Mouse (Mus musculus) layer of hippocampus, adult 11-12 months (tissue): Measurements from ENCODE around the gene Abhd18.

ENCODE experiments used
- DNase-seq: peaks from one replicate; pipeline ENCODE4 v3.0.0; 2022; ENCODE audit warnings: low spot score

Abhd18 gene

DNA sequence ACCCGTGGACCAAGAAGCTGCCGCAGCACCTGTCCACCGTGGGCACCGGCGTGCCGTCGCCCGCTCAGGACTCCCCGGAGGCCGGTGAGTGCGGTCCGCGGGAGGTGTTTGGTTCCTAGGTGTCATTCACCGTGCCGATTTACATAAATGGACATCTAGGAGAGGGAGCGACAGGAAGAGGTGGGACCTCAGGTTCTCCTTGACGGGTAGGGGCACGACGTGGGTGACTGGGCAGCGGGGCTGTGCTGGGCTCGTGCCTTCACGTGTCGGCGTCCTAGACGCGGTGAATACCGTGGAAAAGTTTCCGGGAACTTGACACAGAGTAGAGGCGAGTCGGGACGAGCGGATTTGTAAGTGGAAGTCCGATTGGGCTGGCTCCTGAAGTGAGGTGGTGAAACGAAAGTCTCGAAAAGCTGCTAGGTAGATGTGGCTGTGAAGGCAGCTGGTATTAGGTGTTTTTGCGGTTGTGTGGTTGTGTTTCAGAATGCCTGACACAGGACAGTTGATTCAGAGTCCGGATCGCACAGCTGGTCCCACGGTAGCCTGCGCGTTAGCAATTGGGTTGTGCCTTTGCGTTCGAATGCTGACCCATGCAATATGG is 103.9 kb downstream of the Abhd18 start:
- peak; percentile 21 for DNase-seq

GRCm38 (mm10) chr3:40951365-40951764 is 104.6 kb downstream of the Abhd18 start:
- no peak for DNase-seq

- no peak for DNase-seq
Observed at GRCm38 (mm10) chr3:40952606-40953005, 105.8 kb downstream of the Abhd18 start.

DNA sequence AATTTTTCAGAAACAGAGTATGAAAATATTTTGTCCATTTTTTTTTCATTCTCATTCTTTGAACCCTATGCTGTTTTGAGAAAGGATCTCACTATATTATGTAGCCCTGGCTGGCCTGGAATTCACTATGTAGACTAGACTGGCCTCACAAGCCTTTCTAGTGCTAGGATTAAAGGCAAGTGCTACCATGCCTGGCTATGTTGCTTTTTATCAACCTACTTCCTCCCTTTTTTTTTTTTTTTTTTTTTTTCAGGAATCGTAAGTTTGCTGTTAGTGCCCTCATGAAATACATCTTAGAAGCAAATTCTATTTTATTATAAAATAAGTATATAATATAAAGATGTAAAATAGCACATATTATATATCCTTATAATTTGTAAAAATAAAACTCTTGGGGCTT is 108.0 kb downstream of the Abhd18 start:
- DNase-seq = no peak

- DNase-seq = no peak
Observed at GRCm38 (mm10) chr3:40958831-40959230, 112.1 kb downstream of the Abhd18 start.

DNA sequence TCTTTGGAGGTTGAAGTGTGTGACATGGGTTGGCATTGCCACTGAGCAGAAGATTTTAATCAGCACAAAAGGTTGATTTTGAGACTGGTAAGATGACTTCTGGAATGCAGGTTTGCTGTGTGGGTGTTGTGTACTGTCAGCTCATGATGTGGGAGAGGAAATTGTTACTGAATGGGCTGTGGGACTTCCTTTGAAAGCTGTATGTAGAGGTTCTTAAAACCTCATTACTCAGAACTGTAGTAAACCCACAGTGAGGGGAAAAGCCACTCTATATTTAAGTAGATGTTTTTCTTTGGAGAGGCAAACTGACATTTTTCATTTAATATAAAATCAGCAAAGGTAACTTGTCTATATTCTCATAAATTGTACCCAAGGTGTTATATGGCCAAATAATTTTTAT is 134.0 kb downstream of the Abhd18 start:
- DNase-seq = no peak

DNA sequence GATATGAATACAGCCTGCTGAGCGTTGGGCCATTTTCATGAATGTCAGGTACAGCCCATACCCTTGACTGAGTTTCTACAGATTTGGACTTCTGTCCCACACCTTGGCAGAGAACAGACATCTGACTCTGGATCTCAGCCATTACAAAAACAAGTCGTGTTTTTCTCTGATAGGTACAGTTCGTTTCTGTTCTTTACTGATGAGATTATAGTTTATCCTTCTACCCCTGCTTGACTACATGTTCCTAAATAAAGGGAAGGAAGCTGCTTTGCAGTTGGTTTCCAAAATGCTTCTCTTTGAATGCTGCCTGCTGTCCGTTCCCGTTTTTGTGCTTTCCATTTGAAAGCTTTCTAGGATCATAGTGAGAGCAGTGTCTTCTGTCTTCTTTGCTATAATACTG is 140.8 kb downstream of the Abhd18 start:
- no peak for DNase-seq
